Mouse (Mus musculus): ENCODE measurements around the gene Glt28d2. TPM values are rescaled to one million over a fixed set of nuclear protein-coding genes. Genes with fewer than 3 reads are reported as not detected.

The Glt28d2 gene
- polyA plus RNA-seq, 1 experiment from 2014 or later = 0.21 TPM

- Histone ChIP-seq H3K4me1 (replicated peaks) (no peaks in the 10 kb centered on the region), H3K4me2 (no peak overlapping the region), H3K9me3 (no peaks in the 10 kb centered on the region), H3K4me3 (no peak overlapping the region), H3K36me3 (no peaks in the 10 kb centered on the region), H3K9ac (no peak overlapping the region), H3K27ac (replicated peaks) (no peak overlapping the region), H3K27me3 (no peaks in the 10 kb centered on the region)
- 91% methylated on average over 2 of the region's 2 CpGs for WGBS
- no peak for ATAC-seq (ENCODE audit: low FRiP score, low read depth)
These were observed 24.4 kb downstream of the Glt28d2 start for GRCm38 (mm10) chr3:85862886-85863285.

GRCm38 (mm10) chr3:85860996-85861395 is 26.3 kb downstream of the Glt28d2 start:
- ATAC-seq (ENCODE audit: low FRiP score, low read depth) = no peak
- Histone ChIP-seq H3K27ac (replicated peaks) (no peak overlapping the region), H3K9me3 (no peaks in the 10 kb centered on the region), H3K4me2 (no peak overlapping the region), H3K4me3 (no peak overlapping the region), H3K9ac (no peak overlapping the region), H3K36me3 (no peaks in the 10 kb centered on the region), H3K27me3 (no peaks in the 10 kb centered on the region), H3K4me1 (replicated peaks) (no peaks in the 10 kb centered on the region)
- WGBS = 90% methylated on average over 5 of the region's 5 CpGs

DNA sequence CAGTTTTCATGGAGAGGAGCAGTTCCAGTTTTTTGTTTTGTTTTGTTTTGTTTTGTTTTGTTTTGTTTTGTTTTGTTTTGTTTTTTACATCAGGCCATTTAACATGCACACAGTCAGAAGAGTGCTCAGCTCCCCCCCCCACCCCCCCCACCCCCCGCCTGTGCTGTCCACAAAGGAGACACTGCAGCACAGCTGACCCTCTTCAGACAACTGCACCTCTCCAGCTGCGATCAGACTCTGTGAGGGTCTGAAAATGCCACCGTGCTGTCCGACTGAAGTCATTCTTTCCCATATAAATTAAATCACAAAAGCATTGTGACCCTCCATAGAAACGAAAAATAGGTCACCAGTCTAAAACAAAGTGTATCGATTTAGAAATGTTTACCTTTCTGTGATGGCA is 28.0 kb downstream of the Glt28d2 start:
- H3K9me3 ChIP-seq = no peaks in the 10 kb centered on the region
- H3K4me1 ChIP-seq (replicated peaks) = no peaks in the 10 kb centered on the region
- H3K4me2 ChIP-seq = no peak overlapping the region
- no peaks in the 10 kb centered on the region for H3K36me3 ChIP-seq
- H3K4me3 ChIP-seq = no peak overlapping the region
- ATAC-seq (ENCODE audit: low FRiP score, low read depth) = no peak
- no peaks in the 10 kb centered on the region for H3K27me3 ChIP-seq
- WGBS = 49% methylated on average over 6 of the region's 6 CpGs
- no peak overlapping the region for H3K27ac ChIP-seq (replicated peaks)
- H3K9ac ChIP-seq = no peak overlapping the region

- 78% methylated on average over 11 of the region's 11 CpGs for WGBS
- Histone ChIP-seq H3K4me2 (no peak overlapping the region), H3K27me3 (no peaks in the 10 kb centered on the region), H3K9me3 (no peaks in the 10 kb centered on the region), H3K4me3 (no peak overlapping the region), H3K36me3 (no peaks in the 10 kb centered on the region), H3K27ac (replicated peaks) (no peak overlapping the region), H3K9ac (no peak overlapping the region), H3K4me1 (replicated peaks) (no peaks in the 10 kb centered on the region)
- no peak for ATAC-seq (ENCODE audit: low FRiP score, low read depth)
These were observed 28.9 kb downstream of the Glt28d2 start for GRCm38 (mm10) chr3:85858140-85859135.

DNA sequence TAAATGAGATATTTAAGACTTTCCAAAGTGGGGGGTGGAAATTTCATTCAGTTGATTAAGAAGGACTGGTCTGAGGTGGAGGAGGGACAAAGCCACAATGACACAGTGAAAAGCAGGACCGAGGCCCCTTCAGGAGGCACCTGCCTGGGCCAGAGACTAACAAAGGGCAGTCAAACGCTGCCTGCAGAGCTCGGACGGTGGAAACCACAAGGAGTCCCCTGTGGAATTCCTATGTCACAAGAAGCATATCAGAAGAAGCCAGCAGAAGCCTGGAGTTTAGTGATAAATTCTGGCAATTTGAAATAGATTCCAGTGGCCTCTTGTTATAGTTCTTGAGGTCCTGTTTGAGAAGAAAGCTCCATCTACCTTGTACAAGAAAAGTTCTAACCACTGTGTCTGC is 30.2 kb downstream of the Glt28d2 start:
- Histone ChIP-seq H3K27me3 (no peaks in the 10 kb centered on the region), H3K4me3 (no peak overlapping the region), H3K4me1 (replicated peaks) (no peaks in the 10 kb centered on the region), H3K9ac (no peak overlapping the region), H3K36me3 (no peaks in the 10 kb centered on the region), H3K9me3 (no peaks in the 10 kb centered on the region), H3K27ac (replicated peaks) (no peak overlapping the region), H3K4me2 (no peak overlapping the region)
- WGBS = 27% methylated on average over 4 of the region's 4 CpGs
- no peak for ATAC-seq (ENCODE audit: low FRiP score, low read depth)

- Histone ChIP-seq H3K27ac (replicated peaks) (no peak overlapping the region), H3K4me3 (no peak overlapping the region), H3K9me3 (no peaks in the 10 kb centered on the region), H3K4me1 (replicated peaks) (no peaks in the 10 kb centered on the region), H3K4me2 (no peak overlapping the region), H3K36me3 (no peaks in the 10 kb centered on the region), H3K27me3 (no peaks in the 10 kb centered on the region), H3K9ac (no peak overlapping the region)
- 80% methylated on average over 5 of the region's 5 CpGs for WGBS
- ATAC-seq (ENCODE audit: low FRiP score, low read depth) = no peak
These were observed 31.4 kb downstream of the Glt28d2 start for GRCm38 (mm10) chr3:85855947-85856346.

- H3K4me3 ChIP-seq = no peak overlapping the region
- no peak overlapping the region for H3K4me2 ChIP-seq
- WGBS = 77% methylated on average over 3 of the region's 3 CpGs
- H3K36me3 ChIP-seq = no peaks in the 10 kb centered on the region
- no peak for ATAC-seq (ENCODE audit: low FRiP score, low read depth)
- H3K9me3 ChIP-seq = no peaks in the 10 kb centered on the region
- no peak overlapping the region for H3K9ac ChIP-seq
- no peak overlapping the region for H3K27ac ChIP-seq (replicated peaks)
- no peaks in the 10 kb centered on the region for H3K27me3 ChIP-seq
- no peaks in the 10 kb centered on the region for H3K4me1 ChIP-seq (replicated peaks)
These were observed 32.3 kb downstream of the Glt28d2 start for GRCm38 (mm10) chr3:85855043-85855442.

GRCm38 (mm10) chr3:85854143-85854542 is 33.2 kb downstream of the Glt28d2 start:
- ATAC-seq (ENCODE audit: low FRiP score, low read depth) = no peak
- Histone ChIP-seq H3K4me2 (no peak overlapping the region), H3K27me3 (no peaks in the 10 kb centered on the region), H3K9ac (no peak overlapping the region), H3K4me1 (replicated peaks) (no peaks in the 10 kb centered on the region), H3K9me3 (no peaks in the 10 kb centered on the region), H3K4me3 (no peak overlapping the region), H3K27ac (replicated peaks) (no peak overlapping the region), H3K36me3 (no peaks in the 10 kb centered on the region)
- 66% methylated on average over 6 of the region's 6 CpGs for WGBS

- Histone ChIP-seq H3K27ac (replicated peaks) (no peak overlapping the region), H3K36me3 (no peaks in the 10 kb centered on the region), H3K4me2 (no peak overlapping the region), H3K9ac (no peak overlapping the region), H3K9me3 (no peaks in the 10 kb centered on the region), H3K4me3 (no peak overlapping the region), H3K4me1 (replicated peaks) (no peaks in the 10 kb centered on the region), H3K27me3 (no peaks in the 10 kb centered on the region)
- no peak for ATAC-seq (ENCODE audit: low FRiP score, low read depth)
- 95% methylated on average over 4 of the region's 4 CpGs for WGBS
These were observed 33.6 kb downstream of the Glt28d2 start for GRCm38 (mm10) chr3:85853715-85854114.

- H3K27ac ChIP-seq (replicated peaks) = no peak overlapping the region
- 89% methylated on average over 1 of the region's 1 CpGs for WGBS
- no peaks in the 10 kb centered on the region for H3K9me3 ChIP-seq
- H3K9ac ChIP-seq = no peak overlapping the region
- no peak for ATAC-seq (ENCODE audit: low FRiP score, low read depth)
- no peak overlapping the region for H3K4me2 ChIP-seq
- H3K4me1 ChIP-seq (replicated peaks) = no peaks in the 10 kb centered on the region
- H3K36me3 ChIP-seq = no peaks in the 10 kb centered on the region
- no peak overlapping the region for H3K4me3 ChIP-seq
- H3K27me3 ChIP-seq = no peaks in the 10 kb centered on the region
These were observed 37.2 kb downstream of the Glt28d2 start for GRCm38 (mm10) chr3:85850079-85850478.

GRCm38 (mm10) chr3:85846316-85846715 is 41.0 kb downstream of the Glt28d2 start:
- 76% methylated on average over 1 of the region's 1 CpGs for WGBS

DNA sequence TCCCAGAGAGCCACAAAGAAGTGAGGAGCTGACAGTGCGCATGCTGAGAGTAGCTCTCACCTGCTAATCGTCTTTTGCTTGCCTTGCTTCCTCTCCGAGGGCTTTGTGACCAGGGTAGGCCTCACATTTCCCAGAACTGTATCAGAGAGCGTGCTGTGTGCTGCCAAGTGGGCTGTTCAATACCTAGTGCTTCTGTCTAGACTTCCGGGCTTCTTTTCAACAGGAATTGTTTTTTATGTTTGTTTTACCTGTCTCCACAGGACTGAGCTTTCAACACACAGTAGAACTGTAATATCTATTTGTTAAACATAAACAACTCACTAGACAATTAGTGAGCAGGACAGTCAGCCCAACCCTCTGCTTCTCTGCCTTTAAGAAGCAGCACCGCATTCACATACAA is 42.0 kb downstream of the Glt28d2 start:
- no peak for ATAC-seq (ENCODE audit: low FRiP score, low read depth)
- no peak overlapping the region for H3K4me2 ChIP-seq
- 0 out of 2 replicates have a peak, but pooled peaks cover 7% of the 10 kb centered on the region for H3K4me1 ChIP-seq (replicated peaks)
- H3K4me3 ChIP-seq = no peak overlapping the region
- 83% methylated on average over 6 of the region's 6 CpGs for WGBS
- no peaks in the 10 kb centered on the region for H3K27me3 ChIP-seq
- no peaks in the 10 kb centered on the region for H3K36me3 ChIP-seq
- no peaks in the 10 kb centered on the region for H3K9me3 ChIP-seq
- no peak overlapping the region for H3K9ac ChIP-seq
- no peak overlapping the region for H3K27ac ChIP-seq (replicated peaks)

More at GRCm38 (mm10) chr3:85846316-85846715, 41.0 kb downstream of the Glt28d2 start:
- Histone ChIP-seq H3K9me3 (no peaks in the 10 kb centered on the region), H3K4me3 (no peak overlapping the region), H3K27ac (replicated peaks) (no peak overlapping the region), H3K27me3 (no peaks in the 10 kb centered on the region), H3K4me2 (no peak overlapping the region), H3K36me3 (no peaks in the 10 kb centered on the region), H3K4me1 (replicated peaks) (0 out of 2 replicates have a peak, but pooled peaks cover 7% of the 10 kb centered on the region), H3K9ac (no peak overlapping the region)
- no peak for ATAC-seq (ENCODE audit: low FRiP score, low read depth)

Data from hindbrain, embryonic 15.5 days (tissue).